Mouse (Mus musculus): ENCODE results near the gene Trub2. TPM values are rescaled to one million over a fixed set of nuclear protein-coding genes. Genes with fewer than 3 reads are reported as not detected.
A peak's percentile ranks its signal among the peaks of the same experiment; 100 is the strongest.

Trub2 gene
- total RNA-seq, 1 experiment from 2014 or later = 42.5 TPM

GRCm38 (mm10) chr2:29773323-29773722, 15.0 kb downstream of the Trub2 start:
- DNase-seq = no peak

GRCm38 (mm10) chr2:29771611-29772461, 16.5 kb downstream of the Trub2 start:
- peak; percentile 38 for DNase-seq

- no peak for DNase-seq
These were observed 18.1 kb downstream of the Trub2 start for GRCm38 (mm10) chr2:29770162-29770561.

DNA sequence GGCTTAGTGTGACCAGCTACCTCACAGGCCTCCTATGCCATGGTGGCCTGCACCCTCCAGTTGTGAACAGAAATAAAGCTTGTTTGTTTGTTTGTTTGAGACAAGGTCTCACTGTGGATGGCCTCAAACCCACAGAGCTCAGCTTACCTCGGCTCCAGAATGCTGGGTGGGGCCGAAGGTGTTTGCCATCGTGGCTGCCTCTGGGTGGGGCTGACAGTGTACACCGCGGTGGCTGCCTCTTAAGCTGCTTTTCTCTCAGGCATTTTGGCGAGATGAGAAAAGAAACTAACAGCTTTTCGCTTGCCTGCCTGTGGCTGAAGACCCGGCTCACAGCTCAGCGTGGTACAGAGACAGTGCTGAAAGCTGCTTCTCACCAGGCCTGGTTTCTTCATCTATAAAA, 19.4 kb downstream of the Trub2 start:
- no peak for DNase-seq

- DNase-seq = no peak
These were observed 20.2 kb downstream of the Trub2 start for GRCm38 (mm10) chr2:29767976-29768709.

- peak; percentile 78 for DNase-seq
These were observed 23.5 kb downstream of the Trub2 start for GRCm38 (mm10) chr2:29764831-29765230.

- no peak for DNase-seq
These were observed 32.6 kb downstream of the Trub2 start for GRCm38 (mm10) chr2:29755693-29756092.

GRCm38 (mm10) chr2:29752397-29752796, 35.9 kb downstream of the Trub2 start:
- DNase-seq = no peak

- no peak for DNase-seq
These were observed 36.8 kb downstream of the Trub2 start, which contains the start of gene Gm13420 for GRCm38 (mm10) chr2:29751497-29751896. Gm13420 (minus strand) TSS chr2:29751685.

DNA sequence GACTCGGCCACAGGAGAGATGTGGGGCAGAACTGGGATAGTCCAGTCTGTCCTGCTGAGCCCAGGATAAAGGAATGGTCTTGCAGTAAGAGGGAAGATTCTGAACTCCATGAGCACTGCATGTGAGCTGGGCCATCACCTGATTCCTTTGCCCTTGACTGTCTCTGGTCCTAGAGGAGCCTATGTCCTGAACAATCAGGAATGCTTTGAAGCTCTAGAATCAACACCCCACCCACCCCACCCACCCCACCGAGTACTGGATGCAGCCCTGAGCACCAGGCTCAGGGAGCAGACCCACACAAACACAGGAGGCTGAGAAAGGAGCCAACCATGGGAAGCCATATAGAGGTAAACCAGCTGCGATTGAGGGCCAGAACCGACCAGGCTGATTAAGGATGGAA, 39.8 kb downstream of the Trub2 start:
- no peak for DNase-seq

DNA sequence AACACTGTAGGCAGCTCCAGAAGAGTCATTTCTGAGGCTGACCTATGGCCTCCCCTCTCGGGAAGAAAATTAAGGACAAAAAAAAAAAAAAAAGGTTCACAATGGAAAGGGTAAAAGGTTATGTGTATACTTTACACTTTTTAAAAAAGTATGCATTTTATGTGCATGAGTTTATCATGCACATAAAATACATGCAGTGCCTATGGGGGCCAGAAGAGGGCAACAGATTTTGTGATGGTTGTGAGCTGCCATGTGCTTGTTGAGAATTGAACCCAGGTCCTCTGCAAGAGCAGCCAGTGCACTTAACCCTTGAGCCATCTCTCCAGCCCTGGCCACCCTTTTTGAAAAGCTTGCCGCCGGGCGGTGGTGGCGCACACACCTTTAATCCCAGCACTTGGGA, 40.5 kb downstream of the Trub2 start:
- no peak for DNase-seq

DNA sequence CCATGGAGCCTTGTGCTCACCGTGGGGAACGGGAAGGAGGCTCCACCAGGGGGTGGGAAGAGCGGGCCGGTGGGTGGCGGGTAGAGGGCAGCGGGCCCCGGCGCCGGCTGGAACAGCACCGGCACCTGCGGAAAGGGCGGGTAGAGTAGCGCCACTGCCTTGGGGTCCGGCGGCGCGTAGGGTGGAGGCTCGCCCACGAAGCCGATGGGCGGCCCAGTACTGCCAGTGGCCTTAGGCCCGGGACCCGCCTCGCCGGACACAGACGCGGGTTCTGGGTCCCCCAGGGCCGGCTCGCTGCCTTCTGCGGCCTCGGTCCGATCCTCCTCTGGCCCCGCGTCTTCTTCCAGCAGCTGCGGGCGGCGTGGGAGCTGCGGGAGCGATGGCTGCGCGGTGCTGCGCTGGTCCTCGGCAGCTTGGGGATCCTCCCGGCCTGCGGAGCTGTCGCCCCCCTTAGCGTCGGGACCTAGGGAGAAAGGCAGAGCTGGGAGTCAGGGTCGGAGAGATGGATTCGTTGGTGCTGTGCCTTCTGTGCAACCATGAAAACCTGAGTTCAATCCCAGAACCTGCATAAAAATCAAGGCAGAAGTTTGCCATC, 41.0 kb downstream of the Trub2 start:
- no peak for DNase-seq

GRCm38 (mm10) chr2:29744256-29744655, 44.0 kb downstream of the Trub2 start:
- no peak for DNase-seq

DNA sequence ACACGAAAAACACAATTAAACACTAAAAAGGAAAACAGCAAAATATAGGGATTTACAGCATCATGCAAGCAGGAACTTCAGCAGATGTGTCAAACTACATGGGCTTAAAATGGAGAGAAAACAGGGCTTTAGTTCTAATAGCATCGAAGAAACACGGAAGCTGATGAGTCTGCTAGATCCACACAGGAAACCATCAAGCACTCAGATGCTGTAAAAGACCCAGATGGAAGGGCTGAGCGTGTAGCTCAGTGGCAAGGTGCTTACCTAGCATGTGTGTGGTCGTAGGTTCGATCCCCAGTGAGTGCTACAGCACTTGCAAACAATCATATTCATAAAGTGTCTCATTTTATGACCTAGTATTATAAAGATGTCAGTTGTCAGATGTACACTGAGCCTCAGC, 47.1 kb downstream of the Trub2 start:
- peak; percentile 0 for DNase-seq

GRCm38 (mm10) chr2:29739368-29739767, 48.9 kb downstream of the Trub2 start:
- peak; percentile 1 for DNase-seq

DNA sequence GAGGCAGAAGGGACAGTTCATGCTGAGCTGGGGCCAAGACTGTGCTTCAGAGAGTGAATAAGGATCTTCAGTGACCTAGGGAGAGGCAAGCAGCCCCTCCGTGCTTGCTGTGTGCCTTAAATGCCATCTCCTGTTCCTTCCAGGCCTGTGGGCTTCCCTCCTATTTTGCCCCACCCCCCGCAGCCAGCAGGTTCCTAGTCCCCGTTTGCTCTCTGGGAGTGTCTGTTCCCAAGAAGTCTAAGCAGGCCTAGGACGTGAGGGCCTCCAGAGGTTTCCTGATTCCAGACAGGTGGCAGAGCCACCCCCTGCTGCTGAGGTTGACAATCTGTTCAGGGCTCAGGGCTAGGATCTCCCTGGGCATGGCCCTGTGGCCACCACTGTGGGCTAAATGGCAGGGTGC, 49.5 kb downstream of the Trub2 start:
- peak; percentile 0 for DNase-seq

DNA sequence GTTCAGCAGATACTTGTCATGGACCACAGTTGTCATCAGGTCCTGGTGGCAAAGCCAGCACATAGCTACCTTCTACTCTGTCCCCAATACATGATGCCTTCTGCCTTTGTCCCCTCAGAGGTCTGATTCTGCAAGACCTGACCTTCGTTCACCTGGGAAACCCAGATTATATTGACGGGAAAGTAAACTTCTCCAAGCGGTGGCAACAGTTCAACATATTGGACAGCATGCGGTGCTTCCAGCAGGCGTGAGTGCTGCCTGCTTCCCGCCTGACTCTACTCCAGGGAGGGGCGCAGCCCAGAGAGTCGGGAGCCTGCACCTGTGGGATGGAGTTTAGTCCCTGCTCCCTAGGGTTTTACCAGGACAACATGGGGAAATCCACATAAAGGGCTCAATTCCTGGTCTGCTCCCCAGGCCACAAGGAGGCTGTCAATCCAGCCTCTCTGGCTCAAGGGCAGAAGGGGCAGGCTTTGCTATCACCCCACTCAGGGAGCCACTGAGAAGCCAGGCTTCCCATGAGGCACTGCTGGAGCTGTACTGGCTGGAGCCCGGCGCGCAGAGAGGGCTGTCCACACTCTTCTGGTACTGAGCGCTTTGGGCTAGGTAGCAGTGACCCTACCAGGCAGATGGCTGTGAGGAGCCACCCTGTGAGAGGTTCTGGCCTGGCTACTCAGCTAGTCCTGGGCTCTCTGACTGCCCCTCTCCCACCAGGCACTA, 50.9 kb downstream of the Trub2 start:
- DNase-seq = no peak

DNA sequence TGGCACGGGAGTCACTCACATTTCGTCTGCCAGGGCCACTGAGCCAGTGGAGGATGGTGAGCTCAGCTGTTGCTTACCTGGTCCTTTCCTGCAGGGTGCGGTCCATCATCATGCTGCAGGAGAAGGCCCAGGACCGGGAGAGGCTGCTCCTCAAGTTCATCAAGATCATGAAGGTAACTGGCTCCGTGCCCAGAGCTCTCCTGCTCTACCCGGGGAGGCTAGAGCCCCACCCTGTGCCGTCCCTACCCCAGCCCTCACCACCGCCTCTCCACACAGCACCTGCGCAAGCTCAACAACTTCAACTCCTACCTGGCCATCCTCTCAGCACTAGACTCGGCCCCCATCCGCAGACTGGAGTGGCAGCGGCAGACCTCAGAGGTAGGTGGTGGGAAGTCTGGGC, 52.6 kb downstream of the Trub2 start:
- no peak for DNase-seq

DNA sequence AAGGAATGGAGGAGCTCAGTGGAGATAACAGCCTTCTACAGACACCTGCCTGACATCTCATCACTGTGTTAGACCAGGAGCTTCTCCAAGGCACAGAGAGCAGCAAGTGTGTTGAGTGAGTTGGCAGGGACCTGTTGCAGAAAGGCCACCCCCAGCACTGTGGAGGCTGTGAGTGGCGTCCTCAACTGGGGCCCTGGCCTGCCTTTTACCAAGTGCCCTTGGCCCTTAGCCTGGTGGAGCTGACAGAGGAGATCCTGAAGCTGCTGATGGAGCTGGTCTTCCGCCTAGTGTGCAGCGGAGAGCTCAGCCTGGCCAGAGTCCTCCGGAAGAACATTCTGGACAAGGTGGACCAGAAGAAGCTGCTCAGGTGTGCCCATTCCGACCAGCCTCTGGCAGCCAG, 55.0 kb downstream of the Trub2 start:
- DNase-seq = no peak

DNA sequence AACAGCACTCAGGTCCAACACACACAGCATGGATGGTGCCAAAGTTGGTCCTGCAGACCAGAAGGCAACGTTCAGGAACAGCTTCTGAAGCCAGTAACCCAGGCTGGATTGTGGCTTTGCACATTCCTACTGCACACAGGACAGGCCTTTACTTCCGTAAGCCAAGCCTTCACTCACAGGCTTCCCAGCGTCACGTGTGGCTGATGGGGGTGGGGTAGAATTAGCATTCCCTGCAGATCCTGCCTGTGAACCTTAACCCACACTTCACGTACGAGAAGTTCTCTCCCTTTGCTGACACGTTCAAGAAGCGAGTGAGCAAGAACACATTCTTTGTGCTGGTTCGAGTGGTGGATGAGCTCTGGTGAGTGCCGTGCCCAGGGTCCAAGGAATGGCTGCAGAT, 55.7 kb downstream of the Trub2 start:
- DNase-seq = no peak

- peak; percentile 62 for DNase-seq
These were observed 56.8 kb downstream of the Trub2 start for GRCm38 (mm10) chr2:29731545-29731944.

GRCm38 (mm10) chr2:29729500-29729899, 58.8 kb downstream of the Trub2 start:
- no peak for DNase-seq

Measured in adrenal gland, postnatal 25 days (tissue).